Mouse (Mus musculus) lung, postnatal 36 days (tissue): ENCODE results near the gene Hexim1.
A peak's percentile ranks its signal among the peaks of the same experiment; 100 is the strongest.

Experiments used
- DNase-seq: peaks from one replicate; pipeline ENCODE4 v3.0.0; 2022; ENCODE audit warnings: mixed read lengths

Gene Hexim1

DNA sequence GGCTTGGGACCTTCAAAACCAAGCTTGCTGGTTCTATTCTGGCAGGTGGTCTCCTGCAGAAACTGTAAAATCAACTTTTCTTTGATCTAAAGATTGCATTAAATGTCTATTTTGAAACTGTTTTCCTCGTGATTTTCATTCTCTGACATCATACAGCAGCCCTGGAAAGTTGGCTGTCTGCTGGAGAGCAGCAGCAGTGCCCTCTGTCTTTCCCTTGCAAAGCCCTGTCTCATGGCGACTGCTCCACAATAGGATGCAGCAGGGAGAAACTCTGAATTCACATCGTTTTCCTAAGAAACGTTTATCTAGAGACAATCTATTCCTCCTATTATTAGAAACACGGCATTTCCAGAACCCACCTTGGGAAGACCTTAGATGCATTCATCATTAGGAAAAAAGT lies 3.6 kb downstream of the Hexim1 start:
- DNase-seq: no peak

DNA sequence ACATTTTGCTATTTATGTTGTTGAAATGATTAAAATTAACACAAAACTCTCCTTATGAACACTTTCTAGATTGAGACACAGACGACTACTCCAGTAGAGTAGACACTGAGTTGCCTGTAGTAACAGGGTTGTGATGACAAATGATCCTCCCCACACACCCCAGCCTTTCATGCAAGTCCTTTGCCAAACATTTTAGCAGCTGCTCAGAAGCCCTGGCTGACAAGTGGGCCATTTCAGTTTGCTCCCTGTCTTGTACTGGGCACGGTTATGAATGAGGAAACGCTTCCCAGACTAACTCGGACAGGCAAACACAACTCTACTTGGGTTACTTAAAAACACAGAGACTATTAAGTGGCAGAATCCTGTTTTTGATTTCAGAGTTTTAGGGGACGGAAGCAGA lies 4.3 kb downstream of the Hexim1 start:
- DNase-seq: peak; percentile 47

DNA sequence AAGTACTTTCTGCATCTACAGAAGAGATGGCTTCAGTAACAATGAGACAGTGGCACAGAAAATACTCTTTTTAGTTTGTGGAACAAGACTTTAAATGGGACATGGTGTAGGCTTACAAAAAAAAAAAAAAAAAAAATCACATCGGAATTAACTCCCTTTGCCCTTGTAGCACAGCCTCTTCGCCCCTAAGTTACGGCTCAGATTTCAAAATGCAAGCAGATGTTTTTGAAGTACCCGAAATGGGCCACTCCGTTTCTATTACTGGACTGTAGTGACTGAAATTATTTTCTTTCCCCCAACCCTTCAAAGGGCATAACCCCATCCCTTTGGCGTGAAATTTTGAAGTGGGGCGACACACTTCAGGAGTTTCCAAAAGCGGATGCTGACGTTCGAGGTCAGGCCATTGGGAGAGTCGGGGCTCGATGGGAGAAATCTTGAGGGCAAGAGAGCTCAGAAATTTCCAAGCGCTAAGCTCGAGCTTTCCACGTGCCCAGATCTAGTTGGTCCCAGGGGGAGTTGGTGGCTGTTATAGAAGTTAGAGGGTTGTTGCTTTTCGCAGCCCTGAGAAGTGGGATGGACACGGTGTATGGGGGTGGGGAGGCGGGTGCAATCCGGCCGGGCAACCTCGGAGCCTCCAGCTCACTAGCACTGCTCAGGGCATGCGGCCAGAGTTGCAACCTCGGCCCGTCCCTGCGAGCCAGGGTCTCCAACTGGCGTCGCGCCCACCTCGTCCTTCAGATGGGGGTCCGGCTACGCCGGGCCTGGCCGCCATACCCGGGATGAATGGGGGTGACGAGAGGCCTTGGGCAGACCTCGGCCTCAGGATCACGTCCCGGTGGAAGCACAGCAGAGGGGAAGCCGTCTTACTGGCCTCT lies 15.9 kb downstream of the Hexim1 start, which contains the start of gene Hexim2:
Gene Hexim2 (plus strand): TSS at position 729 of the 875 bp plus-strand sequence.
- DNase-seq: peak; percentile 53

DNA sequence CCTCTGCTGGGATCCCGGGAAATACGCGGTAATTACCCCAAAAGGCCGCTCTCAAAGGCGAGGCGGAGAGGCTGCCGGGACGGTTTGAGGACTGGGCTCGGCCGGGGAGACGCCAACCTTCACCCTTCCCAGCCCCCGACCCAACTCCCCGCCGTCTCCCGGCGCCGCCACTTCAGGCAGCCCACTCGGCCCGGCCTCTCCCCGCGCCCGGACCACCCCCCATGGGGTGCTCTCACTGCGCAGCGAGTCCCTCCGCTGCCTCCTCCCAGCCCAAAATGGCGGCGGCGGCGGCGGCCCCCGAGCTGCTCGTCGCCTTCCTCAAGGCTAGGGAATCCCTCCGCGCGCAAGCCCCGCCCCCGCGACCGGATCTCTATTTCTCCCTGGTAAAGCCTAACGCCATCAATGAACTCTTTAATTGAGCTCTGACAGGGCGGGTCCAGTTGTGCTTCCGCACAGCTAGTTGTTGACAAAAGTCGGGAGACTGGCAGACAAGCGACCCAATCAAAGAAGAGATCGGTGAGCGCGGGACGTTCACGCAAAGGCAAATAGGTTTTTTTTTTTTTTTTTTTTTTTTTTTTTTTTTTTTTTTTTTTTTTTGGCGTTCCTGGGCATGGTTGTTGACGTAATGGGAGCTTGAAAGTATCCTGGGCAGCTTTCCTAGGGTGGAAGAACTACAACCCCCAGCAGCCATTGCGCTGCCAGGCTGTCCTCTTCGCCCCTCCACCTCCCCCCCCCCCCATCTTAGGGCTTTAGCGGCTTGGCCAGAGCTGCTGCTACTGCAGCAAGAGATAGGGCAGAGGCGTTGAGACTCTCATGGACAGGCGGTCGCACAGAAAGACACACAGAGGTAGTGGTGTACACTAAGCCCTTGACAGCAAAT lies 16.8 kb downstream of the Hexim1 start:
- DNase-seq: peak; percentile 100

DNA sequence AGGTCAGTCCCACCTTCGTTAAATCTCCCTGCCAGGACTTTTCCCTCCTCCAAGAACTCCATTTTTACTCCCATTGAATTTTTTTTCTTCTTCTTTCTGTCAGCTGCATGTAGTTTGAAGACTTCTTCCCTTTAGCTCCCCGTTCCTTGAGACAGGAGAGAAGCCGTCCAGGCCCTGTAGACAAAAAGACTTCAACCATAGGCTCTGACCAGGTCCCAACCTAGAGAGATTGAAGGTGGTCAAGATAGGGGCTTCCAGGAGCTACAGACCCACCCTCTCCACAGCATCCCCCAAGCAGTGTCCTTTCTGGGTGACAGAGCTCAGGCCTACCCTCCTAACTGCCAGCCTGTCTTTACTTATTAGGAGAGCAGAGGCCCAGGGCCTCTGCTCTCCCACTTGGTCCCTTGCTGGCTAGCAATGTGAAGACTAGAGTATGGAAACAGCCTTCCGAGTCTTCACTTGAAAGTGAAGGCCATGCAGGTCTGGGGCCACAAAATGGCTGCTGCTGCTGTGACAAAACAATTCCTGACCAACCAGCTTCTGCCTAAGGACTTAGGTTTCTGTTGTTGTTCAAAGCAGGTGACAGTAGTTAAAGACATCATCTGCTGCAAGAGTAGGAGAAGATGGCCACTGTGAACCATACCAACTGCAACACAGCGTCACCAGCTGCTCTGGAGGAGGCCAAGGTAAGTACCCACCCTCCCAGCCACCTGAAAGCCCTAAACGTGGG lies 17.6 kb downstream of the Hexim1 start:
- DNase-seq: no peak

DNA sequence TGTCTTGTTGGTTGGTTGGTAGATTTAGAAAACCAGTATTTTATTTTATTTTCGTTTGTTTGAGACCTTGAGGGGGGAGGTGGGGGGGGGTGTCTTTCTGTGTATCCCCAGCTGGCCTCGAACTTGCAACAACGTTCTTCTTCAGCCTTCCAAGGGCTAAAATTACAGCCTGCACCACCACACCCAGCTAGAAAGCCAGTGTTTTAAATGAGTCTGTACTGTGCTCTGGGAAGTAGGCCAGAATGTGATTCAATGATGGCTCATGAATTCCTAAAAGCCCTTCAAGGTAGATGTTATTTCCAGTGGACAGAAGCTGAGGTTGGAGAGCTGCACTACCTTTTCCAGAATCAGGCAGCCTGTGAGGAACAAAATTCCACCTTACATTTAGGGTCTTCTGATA lies 18.2 kb downstream of the Hexim1 start:
- DNase-seq: peak; percentile 39

DNA sequence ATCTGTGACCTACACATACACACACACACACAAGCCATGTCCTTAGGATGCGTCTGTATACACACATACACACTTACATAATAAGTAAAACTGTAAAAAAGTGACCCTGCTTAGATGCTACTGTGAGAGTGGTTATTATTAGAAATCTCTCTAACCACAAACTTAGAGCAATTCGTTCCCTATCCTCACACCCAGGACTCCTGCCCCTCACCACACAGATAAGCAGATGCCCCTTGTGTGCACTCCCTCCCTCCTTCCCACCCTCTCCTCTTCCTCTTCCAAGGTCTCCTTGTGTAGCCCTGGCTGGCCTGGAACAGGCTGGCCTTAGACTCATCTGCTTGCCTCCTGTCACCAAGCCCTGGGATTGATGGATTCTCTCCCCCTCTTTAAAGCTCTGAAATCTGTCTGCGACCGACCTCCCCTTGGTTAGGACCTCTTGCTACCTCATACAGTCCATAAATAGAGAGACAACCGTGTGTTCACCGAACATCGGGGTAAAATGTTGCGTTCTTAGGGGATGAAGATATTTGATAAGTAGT lies 20.1 kb downstream of the Hexim1 start:
- no peak for DNase-seq

DNA sequence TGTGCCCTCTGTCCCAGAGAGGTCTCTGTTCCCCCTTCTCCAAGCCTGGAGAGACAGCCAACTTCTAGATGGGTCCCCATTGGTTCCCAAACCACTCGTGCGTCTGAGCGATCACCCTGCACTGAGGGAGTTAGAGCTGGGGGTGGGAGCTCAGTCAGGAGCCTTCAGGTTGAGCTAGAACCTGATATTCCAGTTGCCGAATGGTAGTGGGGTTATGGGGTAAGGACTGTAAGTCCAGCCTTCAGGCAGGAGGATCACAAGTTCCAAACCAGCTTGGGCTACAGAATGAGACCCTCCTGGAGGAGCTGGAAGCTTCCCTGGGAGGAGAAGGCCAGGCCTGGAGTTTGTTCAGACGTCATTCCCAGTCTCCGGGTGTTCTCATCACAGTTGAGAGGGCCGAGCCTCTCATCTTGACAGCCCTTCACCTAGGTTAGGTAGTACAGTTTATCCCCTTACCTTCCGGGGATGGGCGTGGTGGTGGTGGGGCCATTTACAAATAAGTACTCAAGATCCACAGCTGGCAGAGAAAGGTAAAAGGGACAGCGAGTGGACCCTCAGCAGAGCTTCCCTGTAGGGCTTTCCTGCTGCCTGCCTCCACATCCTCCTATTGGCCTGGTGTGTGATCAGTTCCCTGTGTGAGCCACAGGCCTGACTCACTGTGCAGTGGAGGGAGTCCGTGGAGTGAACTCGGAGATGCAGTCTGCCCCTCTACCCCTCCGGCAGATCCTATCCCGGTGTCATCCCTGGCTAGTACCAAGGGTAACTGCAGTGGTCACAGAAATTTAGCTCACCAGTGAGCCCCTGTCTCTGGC lies 24.1 kb downstream of the Hexim1 start:
- DNase-seq: no peak

DNA sequence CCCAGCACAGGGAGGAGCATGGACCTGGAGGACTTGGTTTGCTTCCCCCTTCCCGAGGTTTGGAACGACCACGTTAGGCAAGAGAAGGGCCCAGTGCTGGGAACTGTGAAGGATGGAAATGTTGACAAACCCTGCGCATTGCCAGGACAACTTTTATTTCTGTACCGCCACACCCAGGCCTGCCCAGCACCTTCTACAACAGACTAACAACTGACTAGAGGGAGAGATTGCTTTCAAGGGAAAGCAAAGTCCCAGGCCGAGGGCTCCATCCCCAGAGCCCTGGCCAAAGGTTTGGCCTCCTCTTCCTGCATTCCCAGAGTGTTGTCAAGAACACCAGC lies 24.7 kb downstream of the Hexim1 start:
- DNase-seq: peak; percentile 51

DNA sequence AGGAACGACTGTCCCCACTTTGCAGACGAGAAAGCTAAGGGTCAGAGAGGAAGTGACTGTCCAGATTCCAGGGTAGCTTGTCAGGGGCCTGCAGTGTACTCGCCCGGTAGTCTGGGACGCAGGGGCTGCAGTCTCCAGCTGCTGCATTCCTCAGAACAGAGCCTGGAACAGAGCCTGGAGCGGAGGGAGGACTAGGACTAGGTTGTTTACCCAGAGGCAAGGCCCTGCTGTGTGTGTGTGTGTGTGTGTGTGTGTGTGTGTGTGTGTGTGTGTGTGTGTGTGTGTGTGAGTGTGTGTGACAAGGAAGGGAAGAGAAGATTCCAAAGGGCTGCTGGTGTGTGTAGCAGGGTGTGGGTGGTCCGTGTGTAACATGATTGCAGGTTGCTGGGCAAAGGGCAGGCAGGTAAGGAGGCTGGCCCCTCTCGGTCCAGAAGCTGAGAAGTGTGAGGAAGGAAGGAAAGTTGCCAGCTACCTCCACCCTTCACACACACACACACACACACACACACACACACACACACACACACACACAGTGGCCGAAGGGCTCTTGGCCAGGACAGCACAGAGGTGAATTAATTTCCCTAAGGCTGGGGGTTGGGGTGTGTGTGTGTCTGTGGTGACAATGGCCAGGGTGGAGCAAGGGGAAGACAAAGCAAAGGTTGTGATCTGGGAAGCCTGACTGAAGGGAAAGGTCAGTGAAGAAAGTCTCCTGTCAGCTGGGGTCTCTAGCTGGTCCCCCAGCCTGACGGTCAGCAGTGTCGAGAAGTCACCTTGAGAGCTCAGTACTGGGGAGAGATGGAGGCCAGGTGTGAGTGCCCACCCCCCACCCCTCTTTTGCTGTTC lies 25.3 kb downstream of the Hexim1 start:
- peak; percentile 83 for DNase-seq

DNA sequence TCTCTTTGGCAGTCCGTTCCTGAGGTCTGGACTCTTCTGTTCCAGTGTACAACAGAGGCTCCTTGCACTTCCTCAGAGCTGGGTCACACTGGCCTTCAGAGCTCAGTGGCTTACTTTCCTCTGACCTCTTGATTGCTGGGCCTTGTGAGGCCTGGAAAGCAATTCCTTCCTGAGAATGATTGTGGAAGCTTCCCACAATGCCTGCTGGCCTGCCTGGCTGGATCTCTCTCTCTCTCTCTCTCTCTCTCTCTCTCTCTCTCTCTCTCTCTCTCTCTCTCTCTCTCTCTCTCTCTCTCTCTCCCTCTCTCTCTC lies 25.9 kb downstream of the Hexim1 start:
- no peak for DNase-seq

DNA sequence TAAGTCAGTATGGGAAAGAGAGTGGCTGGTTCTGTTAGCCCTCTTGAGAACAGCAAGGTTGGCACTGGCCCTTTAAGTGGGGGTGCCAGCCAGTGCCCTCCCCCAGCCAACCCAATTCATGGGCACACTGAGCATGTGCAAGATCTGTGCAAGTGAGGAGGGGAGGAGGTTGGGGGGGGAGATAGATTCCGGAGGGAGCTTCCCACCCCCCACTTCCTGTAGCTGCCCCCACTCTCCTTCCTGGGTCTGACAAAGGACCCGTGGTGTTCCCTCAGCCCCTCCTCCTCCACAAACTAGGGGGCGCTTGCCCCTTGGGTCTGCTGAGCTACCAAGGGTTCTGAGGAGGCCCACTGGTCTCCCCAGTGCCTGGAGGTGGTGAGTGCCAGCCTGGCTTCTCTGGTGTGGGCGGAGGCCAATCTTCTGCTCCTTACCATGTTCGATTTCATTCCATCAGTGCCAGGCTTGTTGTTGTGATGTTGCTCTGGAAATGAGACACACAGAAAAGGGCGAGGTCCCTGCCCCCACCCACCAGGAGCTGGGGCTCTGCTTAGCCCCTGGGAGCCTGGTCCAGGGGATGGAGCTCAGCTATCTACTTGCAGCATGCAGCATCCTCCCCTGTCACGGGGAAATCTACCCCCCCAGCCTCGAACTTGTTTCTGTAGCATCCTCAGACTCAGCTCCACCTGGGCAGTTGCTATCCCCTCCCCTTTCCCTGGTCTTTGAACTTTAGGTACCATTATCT lies 26.6 kb downstream of the Hexim1 start:
- DNase-seq: peak; percentile 92

DNA sequence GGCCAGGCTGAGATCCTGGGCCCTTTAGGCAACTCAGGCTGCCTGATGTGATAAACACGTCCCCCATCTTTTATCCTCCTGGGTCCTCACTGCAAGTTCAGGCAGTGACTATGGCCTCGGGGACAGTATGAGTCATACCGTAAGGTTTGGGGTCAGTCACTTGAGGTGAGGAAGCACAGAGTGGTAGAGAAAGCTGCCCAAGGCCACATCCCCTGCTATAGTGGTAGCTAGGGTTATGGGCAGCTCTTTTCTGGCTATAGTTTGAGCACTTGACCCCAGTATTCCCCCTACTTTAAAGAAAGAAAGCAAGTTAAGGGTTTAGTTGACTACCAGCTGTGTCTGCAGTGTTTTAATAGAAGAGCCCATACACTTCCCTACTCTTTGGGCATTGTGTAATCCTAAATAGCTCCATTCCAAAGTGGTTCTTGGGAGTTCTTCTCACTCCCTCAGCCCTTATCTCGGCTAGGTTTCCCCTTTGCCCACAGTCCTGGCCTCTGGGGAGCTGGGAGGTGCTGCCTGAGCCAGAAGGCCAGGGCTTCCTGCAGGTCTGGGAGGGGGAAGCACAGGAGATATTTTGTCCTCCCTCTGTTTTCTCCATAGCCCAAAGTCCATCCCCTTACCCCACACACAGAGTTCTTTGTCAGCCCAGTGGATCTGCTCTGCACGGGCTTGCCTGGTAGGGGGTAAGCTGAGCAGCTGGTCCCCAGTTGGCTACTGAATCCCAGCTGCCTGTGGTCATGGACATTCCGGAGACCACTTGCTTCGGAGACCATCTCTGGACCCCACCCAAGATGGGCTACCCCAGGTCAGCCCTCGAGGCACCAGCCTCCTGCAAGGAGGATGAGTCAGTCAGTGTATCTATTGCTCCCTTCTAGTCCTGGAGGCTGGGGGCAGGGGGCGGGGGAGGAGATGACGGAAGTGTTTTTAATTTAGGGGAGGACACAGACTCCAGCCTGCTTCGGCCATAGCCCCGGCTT lies 28.6 kb downstream of the Hexim1 start:
- no peak for DNase-seq

DNA sequence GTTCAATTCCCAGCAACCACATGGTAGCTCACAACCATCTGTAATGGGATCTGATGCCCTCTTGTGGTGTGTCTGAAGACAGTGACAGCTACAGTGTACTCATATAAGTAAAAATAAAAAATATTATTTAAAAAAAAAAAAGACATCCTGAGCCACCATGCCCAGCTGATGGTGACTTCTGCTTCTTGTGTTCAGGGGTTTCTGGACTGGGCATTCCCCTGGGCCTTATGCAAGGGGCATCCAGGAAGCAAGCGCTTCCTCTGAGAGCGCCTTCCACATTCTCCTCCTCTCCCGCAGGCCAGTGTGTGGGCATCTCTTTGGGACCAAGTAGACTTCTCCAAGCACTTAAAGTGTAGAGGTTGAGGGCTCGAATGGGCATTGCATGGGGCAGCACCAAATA lies 30.4 kb downstream of the Hexim1 start:
- DNase-seq: no peak

DNA sequence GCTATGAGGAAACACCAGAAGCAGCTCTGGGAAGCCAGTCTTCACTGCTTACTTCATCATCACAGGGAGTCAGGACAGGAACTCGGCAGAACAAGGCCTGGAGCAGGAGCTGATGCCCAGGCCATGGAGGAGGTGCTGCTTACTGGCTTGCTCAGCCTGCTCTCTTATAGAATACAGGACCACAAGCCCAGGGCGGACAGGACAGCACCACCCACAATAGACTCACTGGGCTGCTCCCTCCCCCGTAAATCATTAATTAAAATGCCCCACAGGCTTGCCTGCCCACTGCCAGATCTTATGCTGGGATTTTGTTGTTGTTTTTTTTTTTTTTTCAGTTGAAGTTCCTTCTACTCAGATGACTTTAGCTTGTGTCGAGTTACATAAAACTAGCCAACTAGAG lies 31.7 kb downstream of the Hexim1 start:
- no peak for DNase-seq

DNA sequence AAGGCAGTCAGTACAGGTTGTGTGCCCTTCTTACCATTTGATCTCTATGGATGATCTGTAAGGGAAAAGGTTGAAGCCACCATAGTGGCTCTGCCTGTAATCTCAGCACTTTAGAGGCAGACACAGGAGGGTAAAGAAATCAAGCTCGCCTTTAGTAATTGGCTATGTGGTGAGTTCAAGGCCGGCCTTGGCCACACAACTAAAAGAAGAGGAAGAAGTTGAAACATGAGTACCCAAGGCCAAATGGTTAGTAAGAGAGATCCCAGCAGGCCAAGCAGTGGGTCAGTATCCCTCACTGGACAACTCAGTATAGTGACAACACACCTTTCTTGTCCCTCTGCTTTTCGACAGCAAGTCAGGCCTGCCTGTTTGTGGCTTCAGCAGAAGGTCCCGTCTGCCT lies 33.7 kb downstream of the Hexim1 start:
- no peak for DNase-seq

DNA sequence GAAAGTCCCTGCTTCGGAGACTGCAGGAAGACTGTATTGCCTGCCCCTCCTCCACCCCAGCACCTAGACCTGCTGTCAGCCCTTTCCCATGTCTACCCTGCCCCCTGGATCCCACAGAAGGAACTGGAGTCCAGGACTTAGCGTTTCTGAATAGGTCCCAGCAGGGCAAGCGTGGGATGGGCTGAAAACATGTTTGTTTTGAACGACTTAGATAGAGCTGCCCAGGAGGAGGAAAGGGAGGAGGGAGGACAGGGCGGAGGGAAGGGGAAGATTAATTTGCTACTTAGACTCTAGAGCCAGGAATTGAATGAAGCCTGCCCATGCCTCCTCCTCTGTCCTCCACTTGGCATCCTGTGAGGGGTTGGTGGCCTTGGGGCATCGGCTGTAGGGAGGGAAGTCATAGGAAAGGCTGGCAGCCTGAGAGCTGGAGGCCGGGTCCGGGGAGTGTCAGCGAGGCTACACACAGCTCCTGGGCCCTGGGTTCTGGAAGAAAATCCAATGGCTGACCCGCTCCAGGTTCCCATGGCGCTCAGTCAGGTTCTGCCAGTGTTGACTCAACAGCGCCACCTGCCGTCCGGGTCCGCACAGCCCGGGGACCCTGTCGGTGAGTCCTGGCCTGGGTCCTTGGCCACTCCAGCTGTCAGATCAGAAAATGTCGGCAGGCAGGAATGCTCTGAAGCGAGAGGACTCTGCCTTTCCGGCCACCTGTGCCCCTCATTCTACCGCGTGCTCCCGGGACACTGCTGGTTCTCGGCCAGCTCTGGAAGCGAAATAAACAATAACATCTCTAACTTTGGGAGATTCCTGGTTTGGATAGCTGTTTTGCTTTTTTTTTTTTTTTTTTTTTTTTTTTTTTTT lies 42.8 kb downstream of the Hexim1 start:
- DNase-seq: peak; percentile 99

DNA sequence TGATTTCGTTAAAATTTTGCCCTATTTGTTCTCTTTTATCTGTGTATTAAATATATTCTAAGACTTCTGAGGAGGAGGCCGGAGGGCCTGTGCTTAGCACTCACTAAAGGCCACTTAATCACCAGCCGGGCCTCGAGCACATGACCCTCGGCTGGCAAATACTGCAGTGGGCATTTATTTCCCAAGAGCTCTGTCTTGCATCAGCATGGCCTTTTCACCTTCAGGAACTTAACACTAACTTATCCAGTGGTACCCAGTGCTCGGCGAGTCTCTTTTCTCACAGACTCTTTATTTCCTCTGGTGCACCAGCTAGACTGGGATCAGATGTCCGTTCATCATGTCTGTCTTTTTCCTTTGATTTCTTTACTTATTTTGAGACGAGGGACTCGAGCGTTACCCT lies 44.7 kb downstream of the Hexim1 start:
- no peak for DNase-seq
